Mouse (Mus musculus): ENCODE results near the gene Etv6. TPM values are rescaled to one million over a fixed set of nuclear protein-coding genes. Genes with fewer than 3 reads are reported as not detected.

Gene Etv6
- polyA plus RNA-seq, 1 experiment from 2014 or later, result 10.4 TPM

- Histone ChIP-seq H3K4me1 (ENCODE audit: control insufficient read depth, insufficient read depth, low read length) (peaks cover 33% of the 10 kb centered on the region), H3K9ac (ENCODE audit: low read length) (no peak overlapping the region), H3K4me2 (ENCODE audit: low read depth, low read length) (no peak overlapping the region), H3K36me3 (ENCODE audit: control insufficient read depth, insufficient read depth, low read length) (no peaks in the 10 kb centered on the region), H3K4me3 (replicated peaks; ENCODE audit: low read length) (no peak overlapping the region), H3K27ac (ENCODE audit: low read length) (no peak overlapping the region), H3K27me3 (ENCODE audit: control insufficient read depth, insufficient read depth, low read length) (no peaks in the 10 kb centered on the region), H3K9me3 (replicated peaks; ENCODE audit: control insufficient read depth, low read length) (no peaks in the 10 kb centered on the region)
- WGBS, result 74% methylated on average over 13 of the region's 13 CpGs
- ATAC-seq (ENCODE audit: insufficient read depth, low FRiP score), result no peak
Measured at GRCm38 (mm10) chr6:134117380-134117938, 82.0 kb downstream of the Etv6 start.

GRCm38 (mm10) chr6:134118506-134118905 is 83.0 kb downstream of the Etv6 start:
- Histone ChIP-seq H3K4me2 (ENCODE audit: low read depth, low read length) (no peak overlapping the region), H3K9me3 (replicated peaks; ENCODE audit: control insufficient read depth, low read length) (no peaks in the 10 kb centered on the region), H3K27ac (ENCODE audit: low read length) (no peak overlapping the region), H3K4me3 (replicated peaks; ENCODE audit: low read length) (no peak overlapping the region), H3K9ac (ENCODE audit: low read length) (no peak overlapping the region), H3K4me1 (ENCODE audit: control insufficient read depth, insufficient read depth, low read length) (peaks cover 38% of the 10 kb centered on the region), H3K36me3 (ENCODE audit: control insufficient read depth, insufficient read depth, low read length) (no peaks in the 10 kb centered on the region), H3K27me3 (ENCODE audit: control insufficient read depth, insufficient read depth, low read length) (no peaks in the 10 kb centered on the region)
- 62% methylated on average over 5 of the region's 5 CpGs for WGBS
- no peak for ATAC-seq (ENCODE audit: insufficient read depth, low FRiP score)

GRCm38 (mm10) chr6:134119136-134119535 is 83.6 kb downstream of the Etv6 start:
- Histone ChIP-seq H3K27ac (ENCODE audit: low read length) (peak overlapping the region; percentile 66; the same call in 1 of the 2 replicates), H3K9me3 (replicated peaks; ENCODE audit: control insufficient read depth, low read length) (no peaks in the 10 kb centered on the region), H3K36me3 (ENCODE audit: control insufficient read depth, insufficient read depth, low read length) (no peaks in the 10 kb centered on the region), H3K4me2 (ENCODE audit: low read depth, low read length) (no peak overlapping the region), H3K9ac (ENCODE audit: low read length) (no peak overlapping the region), H3K4me3 (replicated peaks; ENCODE audit: low read length) (no peak overlapping the region), H3K27me3 (ENCODE audit: control insufficient read depth, insufficient read depth, low read length) (no peaks in the 10 kb centered on the region), H3K4me1 (ENCODE audit: control insufficient read depth, insufficient read depth, low read length) (peaks cover 35% of the 10 kb centered on the region)
- 0 out of 2 replicates have a peak, but pooled peaks have one; percentile 45 for ATAC-seq (ENCODE audit: insufficient read depth, low FRiP score)
- WGBS, result 7% methylated on average over 4 of the region's 4 CpGs

- Histone ChIP-seq H3K9me3 (replicated peaks; ENCODE audit: control insufficient read depth, low read length) (no peaks in the 10 kb centered on the region), H3K4me2 (ENCODE audit: low read depth, low read length) (no peak overlapping the region), H3K4me3 (replicated peaks; ENCODE audit: low read length) (no peak overlapping the region), H3K27me3 (ENCODE audit: control insufficient read depth, insufficient read depth, low read length) (no peaks in the 10 kb centered on the region), H3K9ac (ENCODE audit: low read length) (no peak overlapping the region), H3K27ac (ENCODE audit: low read length) (peak overlapping the region; percentile 79), H3K36me3 (ENCODE audit: control insufficient read depth, insufficient read depth, low read length) (no peaks in the 10 kb centered on the region), H3K4me1 (ENCODE audit: control insufficient read depth, insufficient read depth, low read length) (peaks cover 31% of the 10 kb centered on the region)
- ATAC-seq (ENCODE audit: insufficient read depth, low FRiP score), result no peak
- 58% methylated on average over 4 of the region's 4 CpGs for WGBS
Measured at GRCm38 (mm10) chr6:134120227-134120626, 84.7 kb downstream of the Etv6 start.

GRCm38 (mm10) chr6:134120712-134121111 is 85.2 kb downstream of the Etv6 start:
- Histone ChIP-seq H3K4me3 (replicated peaks; ENCODE audit: low read length) (no peak overlapping the region), H3K27me3 (ENCODE audit: control insufficient read depth, insufficient read depth, low read length) (no peaks in the 10 kb centered on the region), H3K4me2 (ENCODE audit: low read depth, low read length) (peak overlapping the region; percentile 28; the same call in 1 of the 2 replicates), H3K27ac (ENCODE audit: low read length) (peak overlapping the region; percentile 79), H3K4me1 (ENCODE audit: control insufficient read depth, insufficient read depth, low read length) (peaks cover 31% of the 10 kb centered on the region), H3K36me3 (ENCODE audit: control insufficient read depth, insufficient read depth, low read length) (no peaks in the 10 kb centered on the region), H3K9me3 (replicated peaks; ENCODE audit: control insufficient read depth, low read length) (no peaks in the 10 kb centered on the region), H3K9ac (ENCODE audit: low read length) (no peak overlapping the region; the same call in 1 of the 2 replicates)
- WGBS, result 59% methylated on average over 12 of the region's 12 CpGs
- peak; percentile 41; the same call in 1 of the 2 replicates for ATAC-seq (ENCODE audit: insufficient read depth, low FRiP score)

- Histone ChIP-seq H3K9ac (ENCODE audit: low read length) (no peak overlapping the region), H3K27ac (ENCODE audit: low read length) (no peak overlapping the region; the same call in 1 of the 2 replicates), H3K27me3 (ENCODE audit: control insufficient read depth, insufficient read depth, low read length) (no peaks in the 10 kb centered on the region), H3K4me2 (ENCODE audit: low read depth, low read length) (no peak overlapping the region), H3K9me3 (replicated peaks; ENCODE audit: control insufficient read depth, low read length) (no peaks in the 10 kb centered on the region), H3K36me3 (ENCODE audit: control insufficient read depth, insufficient read depth, low read length) (no peaks in the 10 kb centered on the region), H3K4me3 (replicated peaks; ENCODE audit: low read length) (no peak overlapping the region), H3K4me1 (ENCODE audit: control insufficient read depth, insufficient read depth, low read length) (peaks cover 31% of the 10 kb centered on the region)
- 81% methylated on average over 5 of the region's 5 CpGs for WGBS
- no peak for ATAC-seq (ENCODE audit: insufficient read depth, low FRiP score)
Measured at GRCm38 (mm10) chr6:134122945-134123344, 87.4 kb downstream of the Etv6 start.

GRCm38 (mm10) chr6:134123474-134123873 is 88.0 kb downstream of the Etv6 start:
- H3K36me3 ChIP-seq (ENCODE audit: control insufficient read depth, insufficient read depth, low read length), result no peaks in the 10 kb centered on the region
- no peaks in the 10 kb centered on the region for H3K9me3 ChIP-seq (replicated peaks; ENCODE audit: control insufficient read depth, low read length)
- no peak overlapping the region for H3K4me3 ChIP-seq (replicated peaks; ENCODE audit: low read length)
- peaks cover 29% of the 10 kb centered on the region for H3K4me1 ChIP-seq (ENCODE audit: control insufficient read depth, insufficient read depth, low read length)
- WGBS, result 70% methylated on average over 7 of the region's 7 CpGs
- no peak overlapping the region for H3K9ac ChIP-seq (ENCODE audit: low read length)
- H3K27ac ChIP-seq (ENCODE audit: low read length), result no peak overlapping the region
- no peaks in the 10 kb centered on the region for H3K27me3 ChIP-seq (ENCODE audit: control insufficient read depth, insufficient read depth, low read length)
- peak; percentile 44; the same call in 1 of the 2 replicates for ATAC-seq (ENCODE audit: insufficient read depth, low FRiP score)
- H3K4me2 ChIP-seq (ENCODE audit: low read depth, low read length), result no peak overlapping the region

GRCm38 (mm10) chr6:134124256-134124655 is 88.8 kb downstream of the Etv6 start:
- Histone ChIP-seq H3K4me1 (ENCODE audit: control insufficient read depth, insufficient read depth, low read length) (peaks cover 24% of the 10 kb centered on the region), H3K27ac (ENCODE audit: low read length) (no peak overlapping the region), H3K4me2 (ENCODE audit: low read depth, low read length) (no peak overlapping the region), H3K9me3 (replicated peaks; ENCODE audit: control insufficient read depth, low read length) (no peaks in the 10 kb centered on the region), H3K27me3 (ENCODE audit: control insufficient read depth, insufficient read depth, low read length) (no peaks in the 10 kb centered on the region), H3K36me3 (ENCODE audit: control insufficient read depth, insufficient read depth, low read length) (0 out of 2 replicates have a peak, but pooled peaks cover 4% of the 10 kb centered on the region), H3K4me3 (replicated peaks; ENCODE audit: low read length) (no peak overlapping the region), H3K9ac (ENCODE audit: low read length) (no peak overlapping the region)
- 92% methylated on average over 10 of the region's 10 CpGs for WGBS
- no peak for ATAC-seq (ENCODE audit: insufficient read depth, low FRiP score)

GRCm38 (mm10) chr6:134127996-134128395 is 92.5 kb downstream of the Etv6 start:
- H3K4me1 ChIP-seq (ENCODE audit: control insufficient read depth, insufficient read depth, low read length), result peaks cover 4% of the 10 kb centered on the region; the same call in 1 of the 2 replicates
- no peak overlapping the region for H3K9ac ChIP-seq (ENCODE audit: low read length)
- 88% methylated on average over 6 of the region's 6 CpGs for WGBS
- H3K4me2 ChIP-seq (ENCODE audit: low read depth, low read length), result no peak overlapping the region
- no peaks in the 10 kb centered on the region for H3K9me3 ChIP-seq (replicated peaks; ENCODE audit: control insufficient read depth, low read length)
- H3K27me3 ChIP-seq (ENCODE audit: control insufficient read depth, insufficient read depth, low read length), result no peaks in the 10 kb centered on the region
- ATAC-seq (ENCODE audit: insufficient read depth, low FRiP score), result no peak
- H3K4me3 ChIP-seq (replicated peaks; ENCODE audit: low read length), result no peak overlapping the region
- 0 out of 2 replicates have a peak, but pooled peaks cover 5% of the 10 kb centered on the region for H3K36me3 ChIP-seq (ENCODE audit: control insufficient read depth, insufficient read depth, low read length)
- no peak overlapping the region for H3K27ac ChIP-seq (ENCODE audit: low read length)
